ENCODE assay signal across 9 mouse cellular contexts in the genomic region with DNA sequence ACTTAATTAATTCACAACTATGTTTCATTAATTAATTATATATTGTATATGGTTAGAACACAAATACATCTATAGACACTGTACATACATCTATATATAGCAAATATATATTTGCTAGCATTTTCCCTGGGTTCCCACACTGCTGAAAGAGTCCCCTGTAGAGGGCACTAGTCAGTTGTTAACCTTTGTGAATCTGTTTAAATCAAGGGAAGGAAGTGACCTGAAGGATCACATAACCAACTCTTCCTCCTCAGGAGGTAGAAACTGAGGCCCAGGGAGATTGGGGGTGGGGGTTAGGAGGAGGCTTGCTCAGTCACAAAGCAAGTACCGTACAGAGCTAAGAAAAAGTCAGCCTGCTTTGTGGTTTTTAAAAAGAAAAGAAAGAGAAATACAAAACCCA.
A peak's percentile ranks its signal among the peaks of the same experiment; 100 is the strongest.
DNase-seq lines count a peak whose midpoint lies in the region; ATAC-seq and TF ChIP-seq lines count a peak whose summit lies in the region.
"Had no signal": no experiment of that assay in that cellular context is flagged by ENCODE, and none has a peak within 500 bp of the region (broad histone marks: within the 10 kb centered on the region; RNA-seq: fewer than 3 reads in every experiment).

No protein-coding gene starts in this region.

- ATAC-seq in midbrain, postnatal 0 days (ENCODE audit: low FRiP score) = no peak
- ATAC-seq in granulocyte monocyte progenitor cell, adult 5-6 weeks (replicated peaks; ENCODE audit: poor library complexity, severe bottlenecking) = peak; percentile 58
- no peak for ATAC-seq in forebrain, embryonic 15.5 days (replicated peaks)

- H3K27ac ChIP-seq in midbrain, postnatal 0 days (ENCODE audit: low read depth, low read length) = no peak overlapping the region
- H3K27ac ChIP-seq in midbrain, embryonic 10.5 days (replicated peaks) = no peak overlapping the region
- H3K27ac ChIP-seq in forebrain, embryonic 15.5 days (replicated peaks) = no peak overlapping the region

- no peaks in the 10 kb centered on the region for H3K36me3 ChIP-seq in midbrain, postnatal 0 days (ENCODE audit: insufficient read depth, low read length)
- H3K36me3 ChIP-seq in midbrain, embryonic 10.5 days = no peaks in the 10 kb centered on the region
- H3K36me3 ChIP-seq in forebrain, embryonic 15.5 days = no peaks in the 10 kb centered on the region

- no peak overlapping the region for H3K9ac ChIP-seq in midbrain, postnatal 0 days (replicated peaks; ENCODE audit: low read length, poor library complexity, severe bottlenecking)
- H3K9ac ChIP-seq in forebrain, embryonic 15.5 days (replicated peaks) = no peak overlapping the region

- WGBS in midbrain, postnatal 0 days = 78% methylated on average over 1 of the region's 1 CpGs
- 47% methylated on average over 1 of the region's 1 CpGs for WGBS in midbrain, embryonic 10.5 days
- 59% methylated on average over 1 of the region's 1 CpGs for WGBS in forebrain, embryonic 15.5 days

- DNase-seq in cerebellum, adult 9-10 months = peak; percentile 65
- no peak for DNase-seq in cerebellum, adult 11-12 months
- peak; percentile 57 for DNase-seq in midbrain, postnatal 0 days (ENCODE audit: low spot score)
- no peak for DNase-seq in midbrain, embryonic 10.5 days (ENCODE audit: low spot score)
- DNase-seq in lung, postnatal 10 days = peak; percentile 35
- DNase-seq in thymus, postnatal 10 days (ENCODE audit: low spot score in 2 of 2) = peak; percentile 57 to 75

- H3K4me3 ChIP-seq in midbrain, postnatal 0 days (ENCODE audit: low read depth, low read length) = no peak overlapping the region
- no peak overlapping the region for H3K4me3 ChIP-seq in midbrain, embryonic 10.5 days
- H3K4me3 ChIP-seq in forebrain, embryonic 15.5 days = no peak overlapping the region
- H3K4me3 ChIP-seq: megakaryocyte, embryonic 14.5 days had no signal

- no peaks in the 10 kb centered on the region for H3K4me1 ChIP-seq in midbrain, postnatal 0 days (ENCODE audit: insufficient read depth, low read length)
- H3K4me1 ChIP-seq in midbrain, embryonic 10.5 days = no peaks in the 10 kb centered on the region
- H3K4me1 ChIP-seq in forebrain, embryonic 15.5 days = no peaks in the 10 kb centered on the region

- H3K9me3 ChIP-seq in midbrain, postnatal 0 days (ENCODE audit: low read length) = no peaks in the 10 kb centered on the region
- no peaks in the 10 kb centered on the region for H3K9me3 ChIP-seq in midbrain, embryonic 10.5 days (replicated peaks)
- no peaks in the 10 kb centered on the region for H3K9me3 ChIP-seq in forebrain, embryonic 15.5 days

- peak; percentile 63 for TF ChIP-seq CTCF in midbrain, postnatal 0 days (IDR thresholded peaks at IDR 0.05)

- no peak overlapping the region for H3K4me2 ChIP-seq in midbrain, postnatal 0 days (ENCODE audit: low read depth, low read length, poor library complexity, severe bottlenecking)
- no peak overlapping the region for H3K4me2 ChIP-seq in forebrain, embryonic 15.5 days (replicated peaks)

- no peaks in the 10 kb centered on the region for H3K27me3 ChIP-seq in midbrain, postnatal 0 days (ENCODE audit: insufficient read depth, low read length)
- no peaks in the 10 kb centered on the region for H3K27me3 ChIP-seq in midbrain, embryonic 10.5 days (ENCODE audit: low read depth, poor library complexity, severe bottlenecking)
- H3K27me3 ChIP-seq in forebrain, embryonic 15.5 days = no peaks in the 10 kb centered on the region

Comparison
In these comparisons a context has a peak if more than half of its experiments do, and no peak if none do; other contexts are left out.
1. DNase-seq: peak in cerebellum, adult 9-10 months (single experiment), midbrain, postnatal 0 days (single experiment), lung, postnatal 10 days (single experiment) and thymus, postnatal 10 days (2 of 2); none in cerebellum, adult 11-12 months (single experiment) and midbrain, embryonic 10.5 days (single experiment).